Mouse (Mus musculus): ENCODE results near the gene Tmem184a.

The Tmem184a gene

GRCm38 (mm10) chr5:139793338-139794089 lies 26.2 kb downstream of the Tmem184a start:
- DNase-seq (ENCODE audit: low spot score): peak; percentile 81

GRCm38 (mm10) chr5:139792966-139793337 lies 26.8 kb downstream of the Tmem184a start:
- DNase-seq (ENCODE audit: low spot score): no peak

GRCm38 (mm10) chr5:139792159-139792775 lies 27.4 kb downstream of the Tmem184a start:
- DNase-seq (ENCODE audit: low spot score): no peak

GRCm38 (mm10) chr5:139791227-139792158 lies 28.2 kb downstream of the Tmem184a start, which contains the start of gene Mafk:
Mafk (plus strand) TSS chr5:139791513.
- DNase-seq (ENCODE audit: low spot score): peak; percentile 98

GRCm38 (mm10) chr5:139789466-139789865 lies 30.3 kb downstream of the Tmem184a start:
- no peak for DNase-seq (ENCODE audit: low spot score)

GRCm38 (mm10) chr5:139781406-139781805 lies 38.3 kb downstream of the Tmem184a start:
- DNase-seq (ENCODE audit: low spot score): no peak

GRCm38 (mm10) chr5:139776966-139777365 lies 42.8 kb downstream of the Tmem184a start:
- no peak for DNase-seq (ENCODE audit: low spot score)

GRCm38 (mm10) chr5:139775216-139775926 lies 44.3 kb downstream of the Tmem184a start, which contains the start of gene Ints1:
Ints1 (minus strand) TSS chr5:139775674.
- peak; percentile 90 for DNase-seq (ENCODE audit: low spot score)

- DNase-seq (ENCODE audit: low spot score): no peak
Measured at GRCm38 (mm10) chr5:139768216-139768615, 51.5 kb downstream of the Tmem184a start.

GRCm38 (mm10) chr5:139764296-139764695 lies 55.4 kb downstream of the Tmem184a start:
- DNase-seq (ENCODE audit: low spot score): no peak

- DNase-seq (ENCODE audit: low spot score): no peak
Measured at GRCm38 (mm10) chr5:139758096-139758495, 61.6 kb downstream of the Tmem184a start.

GRCm38 (mm10) chr5:139756586-139756985 lies 63.1 kb downstream of the Tmem184a start:
- DNase-seq (ENCODE audit: low spot score): no peak

GRCm38 (mm10) chr5:139756135-139756534 lies 63.6 kb downstream of the Tmem184a start:
- DNase-seq (ENCODE audit: low spot score): no peak

- DNase-seq (ENCODE audit: low spot score): no peak
Measured at GRCm38 (mm10) chr5:139754753-139755152, 65.0 kb downstream of the Tmem184a start.

Data from yolk sac, embryonic 10.5 days (tissue).